Mouse (Mus musculus): ENCODE data around the gene Hsp90ab1.

Hsp90ab1 gene

GRCm38 (mm10) chr17:45578242-45578641 is 5.2 kb upstream of the Hsp90ab1 start:
- Histone ChIP-seq H3K27me3 (ENCODE audit: control insufficient read depth, insufficient read depth, low read length, poor library complexity, severe bottlenecking) (no peaks in the 10 kb centered on the region), H3K36me3 (ENCODE audit: control insufficient read depth, insufficient read depth, low read length, poor library complexity, severe bottlenecking) (no peaks in the 10 kb centered on the region)
- no peak for DNase-seq (ENCODE audit: low read depth, low spot score)

GRCm38 (mm10) chr17:45575123-45575897 is 2.2 kb upstream of the Hsp90ab1 start:
- no peak for DNase-seq (ENCODE audit: low read depth, low spot score)
- H3K36me3 ChIP-seq (ENCODE audit: control insufficient read depth, insufficient read depth, low read length, poor library complexity, severe bottlenecking) = peaks cover 11% of the 10 kb centered on the region
- H3K27me3 ChIP-seq (ENCODE audit: control insufficient read depth, insufficient read depth, low read length, poor library complexity, severe bottlenecking) = no peaks in the 10 kb centered on the region

- DNase-seq (ENCODE audit: low read depth, low spot score) = peak; percentile 86
- Histone ChIP-seq H3K36me3 (ENCODE audit: control insufficient read depth, insufficient read depth, low read length, poor library complexity, severe bottlenecking) (peaks cover 18% of the 10 kb centered on the region), H3K27me3 (ENCODE audit: control insufficient read depth, insufficient read depth, low read length, poor library complexity, severe bottlenecking) (no peaks in the 10 kb centered on the region)
Observed at GRCm38 (mm10) chr17:45574129-45574761, 1.2 kb upstream of the Hsp90ab1 start.

GRCm38 (mm10) chr17:45573780-45574123 is 681 bp upstream of the Hsp90ab1 start:
- Histone ChIP-seq H3K27me3 (ENCODE audit: control insufficient read depth, insufficient read depth, low read length, poor library complexity, severe bottlenecking) (no peaks in the 10 kb centered on the region), H3K36me3 (ENCODE audit: control insufficient read depth, insufficient read depth, low read length, poor library complexity, severe bottlenecking) (peaks cover 22% of the 10 kb centered on the region)
- peak; percentile 97 for DNase-seq (ENCODE audit: low read depth, low spot score)

GRCm38 (mm10) chr17:45572103-45573086 is 676 bp downstream of the Hsp90ab1 start:
- Histone ChIP-seq H3K36me3 (ENCODE audit: control insufficient read depth, insufficient read depth, low read length, poor library complexity, severe bottlenecking) (peaks cover 24% of the 10 kb centered on the region), H3K27me3 (ENCODE audit: control insufficient read depth, insufficient read depth, low read length, poor library complexity, severe bottlenecking) (no peaks in the 10 kb centered on the region)
- DNase-seq (ENCODE audit: low read depth, low spot score) = peak; percentile 79

- no peak for DNase-seq (ENCODE audit: low read depth, low spot score)
- Histone ChIP-seq H3K36me3 (ENCODE audit: control insufficient read depth, insufficient read depth, low read length, poor library complexity, severe bottlenecking) (peaks cover 28% of the 10 kb centered on the region), H3K27me3 (ENCODE audit: control insufficient read depth, insufficient read depth, low read length, poor library complexity, severe bottlenecking) (no peaks in the 10 kb centered on the region)
Observed at GRCm38 (mm10) chr17:45569999-45570398, 3.1 kb downstream of the Hsp90ab1 start.

GRCm38 (mm10) chr17:45568990-45569389 is 4.1 kb downstream of the Hsp90ab1 start:
- DNase-seq (ENCODE audit: low read depth, low spot score) = peak; percentile 41
- Histone ChIP-seq H3K36me3 (ENCODE audit: control insufficient read depth, insufficient read depth, low read length, poor library complexity, severe bottlenecking) (peaks cover 28% of the 10 kb centered on the region), H3K27me3 (ENCODE audit: control insufficient read depth, insufficient read depth, low read length, poor library complexity, severe bottlenecking) (no peaks in the 10 kb centered on the region)

GRCm38 (mm10) chr17:45567162-45567601 is 5.9 kb downstream of the Hsp90ab1 start:
- H3K27me3 ChIP-seq (ENCODE audit: control insufficient read depth, insufficient read depth, low read length, poor library complexity, severe bottlenecking) = no peaks in the 10 kb centered on the region
- peaks cover 30% of the 10 kb centered on the region for H3K36me3 ChIP-seq (ENCODE audit: control insufficient read depth, insufficient read depth, low read length, poor library complexity, severe bottlenecking)
- DNase-seq (ENCODE audit: low read depth, low spot score) = no peak

GRCm38 (mm10) chr17:45566360-45567161 is 6.5 kb downstream of the Hsp90ab1 start:
- peaks cover 29% of the 10 kb centered on the region for H3K36me3 ChIP-seq (ENCODE audit: control insufficient read depth, insufficient read depth, low read length, poor library complexity, severe bottlenecking)
- peak; percentile 56 for DNase-seq (ENCODE audit: low read depth, low spot score)
- no peaks in the 10 kb centered on the region for H3K27me3 ChIP-seq (ENCODE audit: control insufficient read depth, insufficient read depth, low read length, poor library complexity, severe bottlenecking)

- DNase-seq (ENCODE audit: low read depth, low spot score) = peak; percentile 53
- Histone ChIP-seq H3K36me3 (ENCODE audit: control insufficient read depth, insufficient read depth, low read length, poor library complexity, severe bottlenecking) (peaks cover 25% of the 10 kb centered on the region), H3K27me3 (ENCODE audit: control insufficient read depth, insufficient read depth, low read length, poor library complexity, severe bottlenecking) (no peaks in the 10 kb centered on the region)
Observed at GRCm38 (mm10) chr17:45566031-45566359, 7.1 kb downstream of the Hsp90ab1 start.

GRCm38 (mm10) chr17:45565103-45565502 is 8.0 kb downstream of the Hsp90ab1 start:
- H3K27me3 ChIP-seq (ENCODE audit: control insufficient read depth, insufficient read depth, low read length, poor library complexity, severe bottlenecking) = no peaks in the 10 kb centered on the region
- peak; percentile 47 for DNase-seq (ENCODE audit: low read depth, low spot score)
- peaks cover 20% of the 10 kb centered on the region for H3K36me3 ChIP-seq (ENCODE audit: control insufficient read depth, insufficient read depth, low read length, poor library complexity, severe bottlenecking)

GRCm38 (mm10) chr17:45564531-45565084 is 8.5 kb downstream of the Hsp90ab1 start:
- peak; percentile 66 for DNase-seq (ENCODE audit: low read depth, low spot score)
- Histone ChIP-seq H3K27me3 (ENCODE audit: control insufficient read depth, insufficient read depth, low read length, poor library complexity, severe bottlenecking) (no peaks in the 10 kb centered on the region), H3K36me3 (ENCODE audit: control insufficient read depth, insufficient read depth, low read length, poor library complexity, severe bottlenecking) (peaks cover 18% of the 10 kb centered on the region)

- Histone ChIP-seq H3K27me3 (ENCODE audit: control insufficient read depth, insufficient read depth, low read length, poor library complexity, severe bottlenecking) (no peaks in the 10 kb centered on the region), H3K36me3 (ENCODE audit: control insufficient read depth, insufficient read depth, low read length, poor library complexity, severe bottlenecking) (peaks cover 13% of the 10 kb centered on the region)
- peak; percentile 88 for DNase-seq (ENCODE audit: low read depth, low spot score)
Observed at GRCm38 (mm10) chr17:45563655-45564530, 9.2 kb downstream of the Hsp90ab1 start, which contains the start of gene Slc35b2. Gene Slc35b2 (plus strand): TSS chr17:45563874.

All from splenic B cell, adult 2 months (primary cell).